Mouse (Mus musculus): Measurements from ENCODE around the gene Fbxo41.

DNA sequence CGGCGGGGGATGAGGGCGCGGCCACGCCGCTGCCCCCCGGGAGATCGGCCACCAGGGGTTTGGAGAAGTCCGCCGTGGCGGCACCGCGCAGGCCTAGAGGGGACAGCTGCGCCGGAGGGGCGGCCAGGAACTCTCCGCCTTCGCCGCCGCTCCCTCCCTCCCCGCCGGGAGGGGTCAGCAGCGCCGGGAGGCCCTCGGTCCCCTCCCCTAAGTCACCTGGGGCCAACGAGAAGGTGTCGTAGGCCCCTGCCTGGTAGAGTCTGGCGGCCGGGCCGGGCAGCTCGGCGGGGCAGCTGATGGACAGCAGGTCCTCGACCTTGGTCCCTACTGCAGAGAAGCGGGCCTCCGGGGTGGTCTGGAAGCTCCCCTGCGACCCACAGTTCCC, 9.3 kb upstream of the Fbxo41 start:
- no peak for TF ChIP-seq ZC3H11A (IDR thresholded peaks at IDR 0.05; ENCODE audit: borderline replicate concordance, low read depth, low read length)
- TF ChIP-seq MAFK (IDR thresholded peaks at IDR 0.05; ENCODE audit: insufficient read depth, low read depth, low read length): no peak

Data from ES-E14 (cell line).